Mouse (Mus musculus) adrenal gland, postnatal 36 days (tissue): Measurements from ENCODE around the gene Padi1. TPM values are rescaled to one million over a fixed set of nuclear protein-coding genes. Genes with fewer than 3 reads are reported as not detected.

Experiments
- DNase-seq, 2 experiments: peaks; one replicate each; pipeline ENCODE4 v3.0.0; 2021; ENCODE audit warnings: mixed read lengths in 1 of 2
- total RNA-seq, 2 experiments: library from RNA; stranded (reverse); gene quantifications; 2 replicates each; pipeline ENCODE4 v1.2.3; 2021

Padi1 gene
- total RNA-seq, 2 experiments from 2014 or later: not detected

GRCm38 (mm10) chr4:140860767-140861147, 15.2 kb upstream of the Padi1 start:
- no peak for DNase-seq

DNA sequence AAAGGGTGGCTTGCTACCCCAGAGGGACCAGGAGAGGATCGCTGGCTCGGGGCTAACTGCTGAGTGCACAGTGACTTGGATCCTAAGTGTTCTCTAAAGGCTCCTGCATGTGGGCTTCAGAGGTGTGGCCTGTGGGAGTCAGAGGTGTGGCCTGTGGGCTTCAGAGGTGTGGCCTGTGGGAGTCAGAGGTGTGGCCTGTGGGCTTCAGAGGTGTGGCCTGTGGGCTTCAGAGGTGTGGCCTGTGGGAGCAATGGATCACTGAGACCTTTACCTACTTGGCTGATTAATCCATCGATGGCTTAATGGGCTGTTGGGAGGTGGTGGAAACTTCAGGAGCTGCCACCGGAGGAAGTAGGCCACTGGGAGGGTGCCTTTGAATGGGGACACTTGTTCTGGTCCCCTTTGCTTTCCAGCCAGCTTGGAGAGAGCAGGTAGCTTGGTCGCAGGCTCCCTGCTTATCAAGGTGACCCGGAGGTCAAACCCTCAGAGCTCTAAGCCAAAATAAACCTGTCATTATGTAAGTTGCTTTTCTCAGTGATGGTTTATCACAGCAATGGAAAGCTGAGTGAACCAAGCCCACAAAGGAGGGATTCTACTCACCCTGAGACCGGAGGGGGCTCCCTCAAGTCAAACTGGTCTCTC, 14.7 kb upstream of the Padi1 start:
- no peak for DNase-seq

GRCm38 (mm10) chr4:140859291-140859690, 13.7 kb upstream of the Padi1 start:
- DNase-seq: peak in 1 of 2 experiments; percentile 49

GRCm38 (mm10) chr4:140857813-140858212, 12.2 kb upstream of the Padi1 start:
- no peak for DNase-seq

DNA sequence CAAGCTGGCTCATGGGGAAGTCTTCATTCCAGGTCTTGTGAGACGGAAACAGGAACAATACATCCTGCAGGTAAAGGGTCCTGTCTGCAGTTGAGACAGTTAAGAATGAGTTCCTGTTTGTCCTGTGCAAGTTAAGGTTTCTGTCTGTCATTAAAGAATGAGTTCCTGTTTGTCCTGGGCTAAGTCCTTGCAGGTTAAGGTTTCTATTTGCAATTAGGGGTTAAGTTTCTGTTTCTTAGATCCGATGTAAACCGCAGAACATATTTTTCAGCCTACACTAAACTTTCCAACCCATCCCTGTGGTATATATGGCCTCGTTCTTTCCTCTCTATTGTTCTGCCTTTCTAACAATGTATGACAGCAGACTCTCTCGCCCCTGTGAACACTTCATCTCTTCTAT, 11.5 kb upstream of the Padi1 start:
- no peak for DNase-seq

DNA sequence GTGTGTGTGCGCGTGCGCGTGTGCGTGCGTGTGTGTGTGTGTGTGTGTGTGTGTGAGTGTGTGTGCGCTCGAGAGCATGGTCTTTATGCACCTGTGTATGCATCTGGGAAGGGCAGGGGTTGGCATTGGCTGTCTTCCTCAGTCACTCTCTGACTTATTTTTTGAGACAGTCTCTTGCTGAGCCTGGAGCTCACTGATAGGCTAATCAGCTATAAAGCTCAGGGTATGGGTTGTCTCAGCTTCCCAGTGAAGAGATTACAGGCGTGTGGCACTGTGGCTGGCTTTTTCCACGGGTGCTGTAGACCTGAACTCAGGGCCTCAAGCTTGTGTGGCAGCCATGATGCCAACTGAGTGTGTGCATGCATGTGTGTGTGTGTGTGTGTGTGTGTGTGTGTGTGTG, 9.6 kb upstream of the Padi1 start:
- no peak for DNase-seq

DNA sequence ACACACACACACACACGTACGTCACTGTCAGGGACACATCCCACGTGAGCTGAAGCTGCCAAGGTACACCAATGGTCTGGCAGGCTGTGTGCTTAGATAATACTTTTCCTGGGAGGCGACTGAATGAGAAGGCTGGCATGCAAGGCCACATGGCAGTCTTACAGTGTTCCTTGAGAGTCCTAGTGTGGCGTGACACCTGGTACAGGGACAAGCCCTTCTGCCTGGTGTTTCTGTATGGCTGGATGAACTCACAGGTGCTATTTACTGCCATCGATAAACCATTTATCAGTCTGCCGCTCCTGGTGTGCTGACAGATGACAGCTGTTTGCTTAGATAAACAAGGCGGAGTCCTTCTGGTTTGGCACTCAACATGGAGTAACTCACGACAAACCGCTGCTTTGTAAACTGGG, 8.9 kb upstream of the Padi1 start:
- DNase-seq: peak in 1 of 2 experiments; percentile 50

DNA sequence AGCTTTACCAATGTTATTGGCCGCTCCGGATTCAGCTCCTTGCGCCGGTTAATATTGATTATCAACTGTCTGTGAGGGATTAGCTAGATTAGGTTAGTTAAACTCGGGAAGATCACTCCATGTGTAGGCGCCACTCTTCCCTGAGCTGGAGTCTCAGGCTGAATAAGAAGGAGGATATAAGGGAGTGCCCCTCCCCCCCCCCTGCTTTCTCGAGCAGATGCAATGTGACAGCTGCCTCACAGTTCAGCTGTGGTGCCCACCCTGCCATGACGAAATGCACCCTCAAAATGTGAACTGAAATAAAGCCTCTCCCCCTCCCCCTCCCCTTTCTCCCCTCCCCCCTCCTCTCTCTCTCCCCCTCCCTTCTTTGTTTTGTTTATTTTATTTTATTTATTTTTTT, 8.0 kb upstream of the Padi1 start:
- no peak for DNase-seq

DNA sequence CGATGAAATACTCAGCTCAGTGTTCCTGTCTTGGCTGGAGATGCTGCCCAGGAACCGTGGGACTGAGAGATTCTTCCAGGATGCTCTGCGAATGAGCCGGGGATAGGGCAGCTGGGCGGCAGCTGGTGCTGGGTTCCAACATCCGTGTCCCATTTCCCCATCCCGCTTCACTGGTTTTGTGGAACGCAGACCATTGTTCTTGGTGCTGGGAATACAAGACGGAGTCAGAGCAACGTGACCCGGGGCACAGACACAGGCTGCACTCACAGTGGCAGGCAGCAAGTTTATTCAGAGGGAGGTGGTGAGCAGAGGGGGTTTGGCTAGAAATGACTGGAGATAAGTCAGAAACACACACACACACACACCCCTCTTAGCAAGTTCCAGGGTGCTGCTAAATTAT, 3.7 kb upstream of the Padi1 start:
- DNase-seq: no peak

- DNase-seq: no peak
These were observed 587 bp downstream of the Padi1 start for GRCm38 (mm10) chr4:140844991-140845390.

DNA sequence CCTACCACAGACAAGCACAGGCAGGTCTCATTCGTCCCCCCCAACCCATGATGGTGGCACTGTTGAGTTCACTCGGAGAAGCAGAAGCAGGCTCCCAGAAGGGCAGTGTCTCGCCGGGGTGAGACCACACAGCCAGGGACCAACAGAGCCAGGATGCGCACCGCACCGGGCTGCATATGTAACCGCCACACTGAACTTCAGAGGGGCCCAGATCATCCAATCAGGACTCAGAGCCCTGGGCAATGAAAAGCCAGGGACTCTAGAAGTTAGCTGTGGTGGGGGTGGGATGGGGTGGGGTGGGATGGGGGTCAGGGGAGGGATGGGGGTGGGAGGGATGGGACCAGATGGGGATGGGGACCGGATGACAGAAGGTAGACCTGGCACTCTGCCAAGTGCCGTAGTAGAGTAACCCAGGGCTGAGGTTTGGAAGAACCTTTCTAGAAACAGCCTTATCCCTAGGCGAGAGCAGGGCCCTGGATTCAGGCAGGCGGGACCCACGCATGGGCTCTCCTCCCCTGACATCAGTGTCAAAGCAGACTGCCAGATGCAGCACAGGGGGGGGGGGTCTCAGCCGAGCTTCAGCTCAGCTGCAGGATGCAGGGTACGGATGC, 1.8 kb downstream of the Padi1 start:
- DNase-seq: no peak

DNA sequence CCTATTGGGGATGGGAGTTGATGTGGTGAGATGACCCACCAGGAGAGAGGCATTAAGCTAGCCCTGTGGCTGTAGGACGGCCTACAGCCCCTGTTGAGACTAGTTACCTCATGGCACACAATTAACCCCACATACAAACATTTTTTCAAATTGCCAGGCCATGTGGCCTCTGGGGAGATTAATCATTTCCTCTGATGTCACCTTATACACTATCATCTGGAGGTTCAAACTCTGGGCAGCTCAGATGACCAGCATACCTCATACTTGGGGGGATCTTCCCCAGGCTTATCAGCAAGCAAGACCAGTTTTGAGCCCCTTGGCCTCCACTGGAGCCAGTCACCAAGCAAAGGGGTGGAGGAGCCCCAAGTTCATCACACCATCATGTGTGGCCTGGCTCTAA, 2.7 kb downstream of the Padi1 start:
- DNase-seq: no peak

DNA sequence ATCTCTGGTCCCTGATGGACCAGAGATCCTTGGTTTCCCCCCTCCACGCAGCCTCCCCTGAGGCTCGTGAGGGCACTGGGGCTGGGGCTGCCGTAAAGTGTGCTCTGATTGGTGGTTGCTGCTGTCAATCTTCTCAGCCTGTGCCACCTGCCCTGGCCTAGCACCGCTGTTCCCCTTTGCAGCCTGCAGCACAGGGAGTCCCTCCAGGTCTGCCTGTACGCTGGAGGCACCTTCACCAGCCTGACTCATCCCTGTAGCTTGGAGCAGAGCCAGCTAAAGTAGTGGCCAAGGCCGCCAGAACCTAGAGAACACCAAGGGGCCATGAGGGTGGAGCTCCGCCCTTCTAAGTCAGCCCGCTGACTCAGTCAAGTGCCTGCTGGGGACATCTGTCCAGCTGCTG, 7.7 kb downstream of the Padi1 start:
- DNase-seq: peak; percentile 92

DNA sequence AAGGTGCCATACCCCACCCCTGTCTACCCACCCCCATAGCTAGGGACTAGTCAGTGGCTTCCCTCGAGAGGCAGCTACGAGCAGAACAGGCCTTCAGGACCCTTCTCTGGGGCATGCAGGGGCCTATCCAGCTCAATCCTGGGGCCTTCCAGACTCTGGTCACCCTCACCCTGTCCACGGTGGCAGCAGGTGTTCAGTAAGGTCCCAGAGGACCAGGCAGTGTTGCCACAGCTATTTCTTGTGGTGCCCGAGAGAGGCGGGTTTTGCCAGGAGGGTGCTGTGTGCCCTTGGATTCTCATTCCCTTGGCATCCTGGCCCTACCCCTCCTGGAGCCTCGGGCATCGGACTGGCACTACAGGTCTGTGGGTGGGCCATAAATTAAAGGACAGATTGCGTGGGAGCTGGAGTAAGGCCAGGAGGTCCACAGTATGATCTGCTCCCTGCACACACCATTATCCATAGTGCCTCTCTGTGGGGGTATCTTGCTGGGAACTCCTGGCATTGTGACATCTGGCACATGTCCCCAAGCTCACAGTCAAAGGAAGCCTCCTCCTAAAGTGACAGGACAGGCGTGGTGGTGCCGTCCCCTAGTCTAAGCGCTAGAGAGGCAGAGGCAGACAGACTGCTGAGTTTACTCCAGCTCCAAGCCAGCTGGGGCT, 9.2 kb downstream of the Padi1 start:
- DNase-seq: peak; percentile 48 to 64

DNA sequence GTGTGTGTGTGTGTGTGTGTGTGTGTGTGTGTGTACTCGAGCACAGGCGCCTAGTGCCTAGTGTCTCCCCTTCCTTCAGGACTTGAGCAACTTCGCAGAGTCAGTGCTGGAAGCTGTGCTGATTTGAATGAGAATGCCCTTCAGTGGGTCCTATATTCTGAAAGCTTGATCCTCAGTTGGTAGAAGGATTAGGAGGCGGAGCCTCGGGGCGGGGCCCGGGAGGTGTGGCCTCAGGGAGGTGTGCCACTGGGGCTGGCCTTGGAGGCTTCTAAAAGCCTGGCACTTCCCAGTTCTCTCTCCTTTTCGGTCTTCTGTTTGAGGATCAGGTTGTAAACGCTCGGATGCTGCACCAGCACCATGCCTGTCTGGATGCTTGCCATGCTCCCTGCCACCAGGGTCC, 9.9 kb downstream of the Padi1 start:
- peak; percentile 76 to 87 for DNase-seq

GRCm38 (mm10) chr4:140834327-140834934, 11.1 kb downstream of the Padi1 start:
- peak; percentile 57 to 59 for DNase-seq

DNA sequence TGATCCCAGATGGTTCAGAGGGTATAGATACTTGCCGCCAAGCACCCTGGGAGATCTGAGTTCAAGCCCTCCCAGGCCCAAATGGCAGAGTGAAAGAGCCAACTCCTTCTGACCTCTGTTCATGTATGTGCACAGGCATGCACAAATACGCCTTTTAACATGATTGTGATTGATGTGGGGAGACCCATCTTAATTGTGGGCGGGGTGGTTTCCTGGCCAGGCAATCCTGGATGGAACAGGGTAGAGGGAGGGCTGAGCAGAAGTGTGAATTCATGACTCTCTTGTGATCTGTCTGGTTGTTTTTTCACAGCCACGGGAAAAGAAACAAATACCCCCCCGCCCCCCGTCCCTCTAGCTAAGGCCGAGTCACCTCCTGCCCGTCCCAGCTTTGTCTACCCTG, 12.8 kb downstream of the Padi1 start:
- no peak for DNase-seq

DNA sequence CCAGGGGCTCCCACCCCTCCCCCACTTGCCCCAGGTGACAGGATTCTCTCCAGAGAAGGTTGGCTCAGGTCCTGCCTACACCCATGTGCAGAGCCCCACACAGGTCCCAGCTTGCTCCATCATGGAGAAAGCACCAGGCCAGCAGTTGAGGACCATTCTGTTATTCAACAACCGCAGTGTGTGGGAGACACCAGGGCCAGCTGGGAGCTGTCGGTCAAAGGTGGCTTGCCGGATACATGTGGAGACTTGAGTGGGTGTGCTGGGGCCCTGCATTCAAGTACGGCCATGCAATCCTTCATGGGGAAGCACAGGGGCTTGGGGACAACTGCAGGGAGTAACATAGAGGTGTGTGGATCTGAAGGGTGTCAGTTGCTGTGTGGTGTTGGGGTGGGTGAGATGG, 13.8 kb downstream of the Padi1 start:
- DNase-seq: no peak

DNA sequence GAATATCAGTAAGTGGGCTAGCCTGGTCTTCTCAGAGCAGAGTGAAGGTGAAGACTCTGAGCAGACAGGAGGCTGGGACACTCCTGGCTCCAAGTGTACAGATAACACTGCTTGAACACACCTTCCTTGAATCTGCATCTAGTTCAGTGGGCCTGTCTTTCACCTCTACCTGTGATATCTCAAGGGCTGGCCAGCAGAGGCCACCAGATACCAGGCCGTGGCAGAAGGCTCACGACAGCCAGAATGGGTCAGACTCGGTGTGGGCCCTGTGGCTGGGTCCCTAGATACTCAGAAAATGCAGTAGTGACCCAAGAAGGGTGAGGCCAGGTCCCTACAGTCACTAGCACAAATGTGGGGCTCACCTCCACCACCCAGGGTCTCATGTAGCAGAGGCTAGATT, 18.3 kb downstream of the Padi1 start:
- DNase-seq: no peak

- DNase-seq: no peak
These were observed 19.6 kb downstream of the Padi1 start for GRCm38 (mm10) chr4:140825942-140826341.

- DNase-seq: peak; percentile 78 to 84
These were observed 23.6 kb downstream of the Padi1 start for GRCm38 (mm10) chr4:140821988-140822387.

GRCm38 (mm10) chr4:140817413-140817812, 28.2 kb downstream of the Padi1 start:
- DNase-seq: no peak
